Mouse (Mus musculus) left cerebral cortex, postnatal 10 days (tissue): ENCODE results near the gene Ptpn3. TPM values are rescaled to one million over a fixed set of nuclear protein-coding genes. Genes with fewer than 3 reads are reported as not detected.
A peak's percentile ranks its signal among the peaks of the same experiment; 100 is the strongest.

Experiments
- DNase-seq, 2 experiments: peaks; one replicate each; pipeline ENCODE4 v3.0.0; 2021 to 2022; ENCODE audit warnings: low spot score in 2 of 2, mixed read lengths in 1 of 2; ENCODE audit errors: extremely low spot score in 1 of 2
- intact Hi-C: fragments of 180-260 bp; cut with DNase I; formaldehyde crosslinking; loops from one replicate; pipeline ENCODE4 v1.15.1; 2025
- total RNA-seq, 2 experiments: library from RNA; stranded (reverse); gene quantifications; 2 replicates each; pipeline ENCODE4 v1.2.3; 2021

Gene Ptpn3
- total RNA-seq, 2 experiments from 2014 or later: 23.2 to 25.7 TPM

GRCm38 (mm10) chr4:57300469-57301409, 898 bp downstream of the Ptpn3 start:
- intact Hi-C loops: no loop called here
- peak in 1 of 2 experiments; percentile 44 for DNase-seq

- intact Hi-C loops: no loop called here
- DNase-seq: peak in 1 of 2 experiments; percentile 78
Observed at GRCm38 (mm10) chr4:57299701-57300468, 1.8 kb downstream of the Ptpn3 start.

GRCm38 (mm10) chr4:57299308-57299700, 2.3 kb downstream of the Ptpn3 start:
- intact Hi-C loops: no loop called here
- DNase-seq: peak in 1 of 2 experiments; percentile 59

GRCm38 (mm10) chr4:57298181-57298580, 3.5 kb downstream of the Ptpn3 start:
- intact Hi-C loops: no loop called here
- DNase-seq: no peak

- intact Hi-C loops: no loop called here
- peak in 1 of 2 experiments; percentile 63 for DNase-seq
Observed at GRCm38 (mm10) chr4:57294971-57295656, 6.5 kb downstream of the Ptpn3 start.

GRCm38 (mm10) chr4:57292670-57293069, 9.0 kb downstream of the Ptpn3 start:
- intact Hi-C loops: no loop called here
- no peak for DNase-seq

GRCm38 (mm10) chr4:57290049-57290448, 11.6 kb downstream of the Ptpn3 start:
- intact Hi-C loops: no loop called here
- no peak for DNase-seq

- DNase-seq: no peak
Observed at GRCm38 (mm10) chr4:57287808-57288207, 13.8 kb downstream of the Ptpn3 start.

GRCm38 (mm10) chr4:57285251-57285650, 16.4 kb downstream of the Ptpn3 start:
- no peak for DNase-seq
- intact Hi-C loops: no loop called here

More at GRCm38 (mm10) chr4:57287808-57288207, 13.8 kb downstream of the Ptpn3 start:
- intact Hi-C loops: no loop called here

GRCm38 (mm10) chr4:57283189-57283588, 18.4 kb downstream of the Ptpn3 start:
- intact Hi-C loops: no loop called here

GRCm38 (mm10) chr4:57282630-57283029, 19.0 kb downstream of the Ptpn3 start:
- intact Hi-C loops: no loop called here
- DNase-seq: no peak

More at GRCm38 (mm10) chr4:57283189-57283588, 18.4 kb downstream of the Ptpn3 start:
- DNase-seq: no peak

- DNase-seq: no peak
- intact Hi-C loops: no loop called here
Observed at GRCm38 (mm10) chr4:57282179-57282578, 19.5 kb downstream of the Ptpn3 start.

GRCm38 (mm10) chr4:57280888-57281287, 20.7 kb downstream of the Ptpn3 start:
- no peak for DNase-seq
- intact Hi-C loops: no loop called here

GRCm38 (mm10) chr4:57279229-57279628, 22.4 kb downstream of the Ptpn3 start:
- intact Hi-C loops: no loop called here
- no peak for DNase-seq

GRCm38 (mm10) chr4:57278812-57279211, 22.8 kb downstream of the Ptpn3 start:
- intact Hi-C loops: no loop called here
- DNase-seq: no peak

- intact Hi-C loops: no loop called here
- no peak for DNase-seq
Observed at GRCm38 (mm10) chr4:57277671-57278070, 24.0 kb downstream of the Ptpn3 start.

GRCm38 (mm10) chr4:57275116-57275743, 26.4 kb downstream of the Ptpn3 start:
- intact Hi-C loops: no loop called here
- DNase-seq: peak; percentile 54 to 56
